Mouse (Mus musculus) lung, adult 2 months (tissue): Measurements from ENCODE around the gene Plekha8. TPM values are rescaled to one million over a fixed set of nuclear protein-coding genes. Genes with fewer than 3 reads are reported as not detected.
A peak's percentile ranks its signal among the peaks of the same experiment; 100 is the strongest.

Experiments used
- DNase-seq: peaks from one replicate; pipeline ENCODE4 v3.0.0; 2022
- H3K4me1 ChIP-seq: fragments of 200-500 bp; 2 replicates; pipeline ENCODE4 v1.6.1; 2011; ENCODE audit warnings: low read length; ENCODE audit not compliant: control insufficient read depth, insufficient read depth
- H3K4me3 ChIP-seq: fragments of 200-500 bp; replicated peaks from 2 replicates; pipeline ENCODE3; 2011; ENCODE audit warnings: low read depth, mild to moderate bottlenecking, control low read depth, low read length; ENCODE audit errors: extremely low read depth
- CTCF ChIP-seq: fragments of 200-500 bp; IDR thresholded peaks from 2 replicates; pipeline ENCODE4 v1.5.1; 2011; ENCODE audit warnings: mild to moderate bottlenecking, low read length, control low read depth; ENCODE audit not compliant: insufficient read depth
- POLR2A ChIP-seq: fragments of 200-500 bp; IDR thresholded peaks from 2 replicates; pipeline ENCODE4 v1.6.1; 2011; ENCODE audit warnings: low read depth, mild to moderate bottlenecking, control low read depth, low read length, borderline replicate concordance; ENCODE audit errors: extremely low read depth
- WGBS: fragments of 180-500 bp; shearing (Covaris S2); methylation state at CpG from one replicate; pipeline ENCODE4 v1.1.7; 2018; 5-methylcytosine and 5-hydroxymethylcytosine counted together
- polyA plus RNA-seq: library from polyadenylated mRNA; depleted of rRNA; stranded (reverse); fragments of >200 nt; gene quantifications from 2 replicates; pipeline ENCODE4 v1.2.3, GENCODE M21; 2012

Gene Plekha8
- polyA plus RNA-seq, 1 experiment = 4.5 TPM

DNA sequence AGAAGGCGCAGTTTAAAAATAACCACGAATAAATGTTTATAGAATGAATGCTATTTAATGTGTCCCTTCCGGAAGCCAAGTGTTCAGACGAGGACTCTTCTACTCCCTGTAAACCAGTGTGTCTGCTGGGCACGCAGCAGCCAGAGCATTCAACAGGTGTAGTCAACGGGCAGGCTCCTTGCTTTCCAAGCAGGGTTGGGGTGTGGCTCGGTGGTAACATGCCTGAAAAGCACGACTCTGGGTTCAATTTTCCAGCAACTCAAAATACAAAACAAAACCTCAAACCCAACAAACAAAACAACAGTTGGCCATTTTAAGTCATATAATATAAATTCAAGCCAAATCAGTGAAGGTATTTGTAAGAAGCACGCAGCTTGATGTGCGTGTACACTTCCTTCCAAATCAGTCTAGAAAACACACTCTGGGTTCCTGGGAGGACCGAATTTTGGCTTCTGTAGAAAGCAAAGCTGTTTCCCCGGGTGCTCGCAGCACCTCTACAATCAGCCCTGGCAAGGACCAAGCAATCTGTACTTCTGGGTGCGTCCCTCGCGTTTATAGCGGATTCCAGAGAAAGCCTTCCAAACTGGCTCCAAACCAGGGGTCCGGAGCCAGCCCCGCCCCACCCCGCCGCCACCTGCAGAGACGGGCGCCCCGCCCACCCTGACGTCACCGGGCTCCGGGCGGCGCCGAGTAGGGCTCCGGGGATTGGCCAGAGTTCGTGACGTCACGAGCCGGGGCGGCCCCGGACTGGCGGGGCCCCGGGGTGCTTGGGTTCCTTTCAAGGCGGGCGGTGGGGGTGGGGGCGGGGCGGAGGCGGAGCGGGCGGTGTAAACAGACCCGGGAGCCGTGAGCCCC is 86.2 kb downstream of the Plekha8 start, which contains the start of gene Mturn:
Mturn (plus strand) TSS at position 734 of the 855 bp plus-strand sequence.
- peak; percentile 98 for DNase-seq
- TF ChIP-seq POLR2A (peak; percentile 43; the same call in 1 of the 2 replicates), CTCF (no peak)
- H3K4me1 ChIP-seq = peaks cover 12% of the 10 kb centered on the region
- WGBS = 2% methylated on average over 41 of the region's 48 CpGs
- peak within 1 kb of the TSS; percentile 95 for H3K4me3 ChIP-seq

DNA sequence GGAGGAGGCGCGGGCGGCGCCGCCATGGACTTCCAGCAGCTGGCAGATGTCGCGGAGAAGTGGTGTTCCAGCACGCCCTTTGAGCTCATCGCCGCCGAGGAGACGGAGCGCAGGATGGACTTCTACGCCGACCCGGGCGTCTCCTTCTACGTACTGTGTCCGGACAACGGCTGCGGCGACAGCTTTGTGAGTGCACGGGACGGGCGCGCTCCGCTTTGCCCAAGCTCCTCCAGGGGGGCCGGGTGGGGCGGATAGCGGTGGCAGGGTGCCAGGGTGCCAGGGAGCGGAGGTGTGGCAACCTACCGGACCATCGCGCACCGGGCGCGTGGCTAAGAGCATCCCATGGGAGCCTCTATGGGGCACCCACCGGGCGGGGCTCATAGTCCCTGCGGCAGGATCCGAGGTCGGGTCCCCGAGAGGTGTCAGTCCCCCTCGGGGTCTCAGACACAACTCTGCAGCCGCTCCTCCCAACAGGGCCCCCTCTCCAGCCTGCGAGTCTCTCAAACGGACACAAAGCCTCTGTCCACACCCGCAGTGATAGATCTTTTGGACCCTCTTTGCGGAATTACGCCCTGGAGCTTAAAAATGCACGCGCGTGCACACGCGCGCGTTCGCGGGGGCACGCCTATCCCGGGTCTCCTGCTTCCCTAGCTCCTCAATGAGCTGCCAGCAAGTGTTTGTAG is 87.0 kb downstream of the Plekha8 start:
- TF ChIP-seq POLR2A (peak; percentile 81; the same call in 1 of the 2 replicates), CTCF (no peak)
- WGBS = under 1% methylated on average over 59 of the region's 61 CpGs
- no peak for DNase-seq
- peak overlapping the region; percentile 91 for H3K4me3 ChIP-seq
- peaks cover 12% of the 10 kb centered on the region for H3K4me1 ChIP-seq

DNA sequence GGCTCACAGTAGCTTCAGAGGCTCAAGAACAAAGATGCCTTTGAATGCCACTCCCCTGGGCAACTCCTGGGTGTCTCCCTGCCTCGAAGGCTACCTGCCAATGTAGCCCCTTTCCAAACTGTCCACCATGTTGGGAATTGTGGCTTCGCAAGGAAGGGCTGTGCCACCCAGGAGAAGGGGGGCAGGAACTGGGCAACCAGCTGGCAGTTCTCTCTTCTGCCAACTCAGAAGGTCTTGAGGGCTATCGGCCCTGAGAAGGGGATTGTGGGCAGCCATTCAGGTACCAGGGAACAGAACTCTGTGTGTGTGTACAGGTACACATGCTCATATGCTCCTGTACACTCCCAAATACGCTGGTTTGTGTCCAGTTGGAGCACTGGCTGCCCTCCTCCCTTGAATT is 89.2 kb downstream of the Plekha8 start:
- no peak overlapping the region for H3K4me3 ChIP-seq
- TF ChIP-seq CTCF (no peak), POLR2A (no peak)
- WGBS = 76% methylated on average over 4 of the region's 4 CpGs
- H3K4me1 ChIP-seq = peaks cover 12% of the 10 kb centered on the region
- DNase-seq = no peak

DNA sequence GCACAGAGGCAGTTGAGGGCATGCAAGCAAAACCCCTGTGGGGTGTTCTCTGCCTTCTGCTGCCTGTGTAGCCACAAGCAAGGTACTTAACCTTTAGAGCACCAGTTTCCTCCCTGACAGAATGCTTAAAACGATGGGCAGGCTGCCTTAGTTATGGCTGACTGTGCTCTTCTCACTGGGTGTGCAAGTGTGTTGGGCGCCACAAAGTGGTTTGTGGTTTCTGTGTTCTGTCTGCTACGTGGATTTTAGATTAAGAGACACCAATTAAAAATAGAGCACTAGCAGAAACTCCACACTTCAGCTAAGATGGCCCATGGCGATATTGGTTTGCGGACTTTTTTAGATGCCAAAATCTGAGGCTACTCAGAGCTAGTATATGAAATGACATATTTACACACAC is 90.2 kb downstream of the Plekha8 start:
- peaks cover 12% of the 10 kb centered on the region for H3K4me1 ChIP-seq
- DNase-seq = no peak
- WGBS = 79% methylated on average over 5 of the region's 5 CpGs
- no peak overlapping the region for H3K4me3 ChIP-seq
- TF ChIP-seq CTCF = no peak
- no peak for TF ChIP-seq POLR2A

DNA sequence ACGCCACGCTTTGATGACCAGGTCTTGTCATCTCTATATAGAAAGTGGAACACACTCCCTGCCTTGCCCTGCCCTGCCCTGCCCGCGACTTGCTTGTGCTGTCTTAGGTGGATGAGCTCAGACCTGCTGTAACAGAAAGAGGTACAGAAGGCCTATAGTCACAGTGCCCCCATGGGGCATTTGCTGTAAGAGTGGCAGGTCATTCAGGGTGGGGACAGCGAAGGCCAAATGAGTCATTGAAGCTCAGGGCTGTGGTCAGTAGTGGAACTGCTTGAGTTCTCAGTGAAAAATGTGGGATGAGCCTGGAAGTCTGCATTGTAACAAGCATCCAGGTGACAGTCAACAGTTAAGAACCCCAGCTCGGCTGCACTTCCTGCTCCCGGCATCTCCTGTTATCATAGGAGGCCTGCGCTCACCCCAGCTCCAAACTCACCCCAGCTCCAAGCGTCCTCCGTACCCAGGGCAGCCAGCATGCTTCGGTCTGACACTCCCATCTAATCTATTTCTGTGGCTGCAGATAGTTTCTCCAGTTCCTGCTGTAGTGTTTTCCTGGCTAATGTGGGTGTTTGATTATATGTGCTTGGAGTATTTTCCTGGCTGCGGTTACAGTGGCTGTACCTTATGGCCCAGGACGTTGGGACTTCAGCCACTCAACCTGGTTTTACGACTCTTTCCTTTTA is 90.9 kb downstream of the Plekha8 start:
- DNase-seq = no peak
- WGBS = 80% methylated on average over 14 of the region's 14 CpGs
- TF ChIP-seq CTCF (no peak), POLR2A (no peak)
- peaks cover 8% of the 10 kb centered on the region for H3K4me1 ChIP-seq
- H3K4me3 ChIP-seq = no peak overlapping the region

DNA sequence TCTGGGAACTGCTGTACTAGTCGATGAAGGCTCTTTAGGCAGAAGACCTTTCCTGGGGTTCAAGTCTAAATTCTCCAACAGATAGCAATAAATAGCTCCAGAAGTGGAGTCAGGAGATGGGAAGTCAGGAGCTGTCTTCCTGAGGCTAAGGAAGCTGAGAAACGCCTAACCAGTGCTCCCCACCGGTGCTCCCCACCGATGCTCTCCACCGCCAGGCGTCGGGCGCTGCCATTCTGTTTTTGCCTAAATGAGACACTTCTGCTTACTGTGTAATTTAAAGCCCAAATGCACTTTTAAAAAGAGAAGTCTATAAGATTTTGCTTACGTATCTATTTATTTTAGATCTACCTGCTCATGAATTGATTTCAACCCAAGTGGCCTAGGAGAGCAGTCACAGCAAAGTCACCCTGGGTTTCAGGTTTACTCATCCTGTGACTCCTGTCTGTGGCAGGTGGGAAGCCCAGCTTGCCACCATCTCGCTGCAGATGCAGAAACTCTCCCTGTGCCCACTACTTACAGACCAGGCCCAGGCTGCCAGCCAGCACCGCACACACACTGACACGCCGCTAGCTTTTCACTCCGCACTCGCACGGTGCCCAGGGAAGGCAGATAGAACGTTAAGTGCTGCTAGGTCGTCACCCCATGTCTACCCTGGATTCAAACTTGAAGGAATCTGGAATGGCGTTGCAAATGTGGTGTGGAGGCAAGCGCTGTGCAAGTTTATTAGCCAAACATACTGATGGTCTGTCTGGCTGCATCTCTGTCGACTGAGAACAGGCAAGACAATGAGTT is 92.2 kb downstream of the Plekha8 start:
- Histone ChIP-seq H3K4me1 (peaks cover 6% of the 10 kb centered on the region), H3K4me3 (no peak overlapping the region)
- TF ChIP-seq POLR2A (no peak), CTCF (no peak)
- WGBS = 91% methylated on average over 21 of the region's 21 CpGs
- DNase-seq = no peak

DNA sequence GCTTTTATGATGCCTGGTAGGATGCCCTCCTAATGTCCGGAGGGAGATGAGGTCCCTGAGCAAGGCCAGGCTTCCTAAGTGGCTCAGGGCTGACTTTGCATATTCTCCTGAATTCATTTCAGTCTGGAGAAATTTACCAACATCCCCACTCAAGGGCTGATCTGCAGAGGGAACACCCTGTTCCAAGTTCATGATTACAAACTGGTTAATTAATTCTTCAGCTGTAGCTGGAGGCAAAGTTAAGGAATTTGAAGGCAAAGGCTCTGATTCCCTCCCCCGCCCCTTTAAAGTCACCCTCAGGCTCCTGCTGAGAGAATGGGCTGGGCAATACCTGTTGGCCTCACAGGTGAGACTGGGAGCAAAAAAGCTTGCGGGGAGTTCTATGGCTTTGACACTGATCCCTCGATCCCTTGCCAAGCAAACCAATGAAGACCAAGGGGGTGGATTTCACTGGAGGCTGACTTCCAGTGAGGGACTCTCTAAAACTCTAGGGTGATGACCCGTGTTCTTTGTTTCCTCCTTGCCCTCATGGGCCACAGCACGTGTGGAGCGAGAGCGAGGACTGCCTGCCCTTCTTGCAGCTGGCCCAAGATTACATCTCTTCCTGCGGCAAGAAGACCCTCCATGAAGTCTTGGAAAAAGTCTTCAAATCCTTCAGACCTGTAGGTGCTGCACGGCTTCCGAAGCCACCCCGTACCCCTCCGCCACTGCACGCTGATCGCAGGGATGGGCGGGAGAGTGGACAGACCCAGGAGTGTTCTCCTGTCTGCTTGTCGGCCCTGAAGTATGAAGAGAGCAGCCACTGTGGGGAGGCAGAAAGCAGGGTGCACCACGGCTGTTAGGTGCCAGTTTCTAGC is 93.8 kb downstream of the Plekha8 start:
- no peak for DNase-seq
- 84% methylated on average over 18 of the region's 18 CpGs for WGBS
- Histone ChIP-seq H3K4me3 (no peak overlapping the region), H3K4me1 (no peaks in the 10 kb centered on the region)
- TF ChIP-seq POLR2A (no peak), CTCF (no peak)

DNA sequence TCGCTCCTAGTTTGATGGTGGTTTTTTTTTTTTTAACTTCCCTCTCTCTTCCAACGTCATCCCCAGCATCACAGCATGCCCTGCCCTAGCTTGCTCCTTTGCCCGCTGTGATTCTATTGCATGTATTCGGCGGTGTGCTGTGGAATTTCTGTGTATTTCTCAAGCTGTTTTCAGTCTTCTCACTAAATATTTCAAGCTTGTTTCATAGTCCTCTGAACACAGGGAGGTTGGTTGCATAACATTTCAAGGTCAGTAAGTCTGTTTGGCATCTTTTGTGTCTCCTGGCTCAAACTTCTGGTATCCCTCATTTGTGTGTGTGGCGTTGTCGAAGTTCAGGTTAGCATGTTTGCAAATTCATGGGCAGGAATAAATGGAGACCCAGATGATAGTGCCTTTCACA is 94.8 kb downstream of the Plekha8 start:
- 75% methylated on average over 7 of the region's 7 CpGs for WGBS
- no peak for DNase-seq
- no peaks in the 10 kb centered on the region for H3K4me1 ChIP-seq
- no peak overlapping the region for H3K4me3 ChIP-seq
- no peak for TF ChIP-seq POLR2A
- no peak for TF ChIP-seq CTCF
